Mouse (Mus musculus) megakaryocyte, embryonic 14.5 days (primary cell): Measurements from ENCODE around the gene Il17re.

ENCODE experiments used
- FLI1 ChIP-seq: IDR thresholded peaks from 2 replicates; pipeline ENCODE4 v1.6.1; 2012; ENCODE audit warnings: low read length, inconsistent platforms, mixed read lengths
- GATA1 ChIP-seq: IDR thresholded peaks from 3 replicates; pipeline ENCODE4 v1.6.1; 2012; ENCODE audit warnings: mixed read lengths, low read length, inconsistent platforms, borderline replicate concordance

DNA sequence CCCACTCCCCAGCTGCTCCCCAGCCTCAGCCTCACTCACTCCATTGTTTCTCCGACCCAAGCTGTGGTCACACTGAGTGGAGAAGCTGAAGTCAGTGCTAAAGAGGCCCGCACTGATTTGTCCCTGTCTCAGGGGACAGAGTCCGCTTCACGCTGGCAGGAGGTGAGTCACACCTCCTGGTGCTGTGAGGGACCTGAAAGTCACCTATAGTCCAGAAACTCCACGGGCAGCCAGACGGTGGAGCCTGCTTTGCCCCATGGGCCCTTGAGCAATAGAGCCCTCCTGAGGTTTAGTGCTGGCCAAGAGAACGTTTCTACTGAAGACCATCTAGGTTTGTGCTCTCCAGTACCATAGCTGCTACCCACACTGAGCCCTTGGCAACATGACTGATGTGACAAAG, 23.6 kb upstream of the Il17re start:
- TF ChIP-seq GATA1 (no peak), FLI1 (no peak)
